Mouse (Mus musculus) forebrain, embryonic 10.5 days (tissue): Measurements from ENCODE around the gene Nup98. TPM values are rescaled to one million over a fixed set of nuclear protein-coding genes. Genes with fewer than 3 reads are reported as not detected.

Experiments used
- DNase-seq: peaks from one replicate; pipeline ENCODE4 v3.0.0-alpha.2; 2017; ENCODE audit warnings: low spot score; ENCODE audit errors: extremely low spot score
- H3K27ac ChIP-seq: fragments of 300-500 bp; sonication (generic); 2 replicates; pipeline ENCODE4 v1.5.1; 2016; ENCODE audit warnings: mild to moderate bottlenecking
- H3K27me3 ChIP-seq: fragments of 300-500 bp; sonication (generic); 2 replicates; pipeline ENCODE4 v1.6.1; 2016; ENCODE audit warnings: mild to moderate bottlenecking; ENCODE audit not compliant: poor library complexity, severe bottlenecking
- H3K36me3 ChIP-seq: fragments of 300-500 bp; sonication (generic); replicated peaks from 2 replicates; pipeline ENCODE4 v1.6.1; 2016; ENCODE audit warnings: mild to moderate bottlenecking, moderate library complexity
- H3K4me1 ChIP-seq: fragments of 300-500 bp; sonication (generic); 2 replicates; pipeline ENCODE4 v1.6.1; 2016
- H3K4me3 ChIP-seq: fragments of 300-500 bp; sonication (generic); 2 replicates; pipeline ENCODE4 v1.5.1; 2016; ENCODE audit warnings: mild to moderate bottlenecking, moderate library complexity
- H3K9me3 ChIP-seq: fragments of 300-500 bp; sonication (generic); 2 replicates; pipeline ENCODE4 v1.6.1; 2016; ENCODE audit warnings: mild to moderate bottlenecking, moderate library complexity
- WGBS: fragments of 180-500 bp; shearing (Covaris S2); methylation state at CpG from one replicate; pipeline ENCODE4 v1.1.7; 2016; 5-methylcytosine and 5-hydroxymethylcytosine counted together
- polyA plus RNA-seq: library from polyadenylated mRNA; unstranded; fragments of >200 nt; fragmentation: Nextera tagmentation; extraction: Ambion mirVana; gene quantifications from 2 replicates; pipeline ENCODE4 v1.2.1, GENCODE M21; 2016

The Nup98 gene
- polyA plus RNA-seq, 1 experiment from 2014 or later: 45.9 TPM

GRCm38 (mm10) chr7:102104126-102104525, 105.8 kb downstream of the Nup98 start:
- DNase-seq: no peak
- Histone ChIP-seq H3K4me1 (peaks cover 53% of the 10 kb centered on the region), H3K4me3 (no peak overlapping the region), H3K9me3 (no peaks in the 10 kb centered on the region), H3K36me3 (no peaks in the 10 kb centered on the region), H3K27ac (no peak overlapping the region), H3K27me3 (peaks cover 32% of the 10 kb centered on the region)
- 86% methylated on average over 5 of the region's 5 CpGs for WGBS

- Histone ChIP-seq H3K27ac (no peak overlapping the region), H3K9me3 (no peaks in the 10 kb centered on the region), H3K4me1 (peaks cover 56% of the 10 kb centered on the region), H3K4me3 (no peak overlapping the region), H3K36me3 (no peaks in the 10 kb centered on the region), H3K27me3 (peaks cover 37% of the 10 kb centered on the region)
- DNase-seq: no peak
- 95% methylated on average over 2 of the region's 2 CpGs for whole genome bisulfite sequencing
Measured at GRCm38 (mm10) chr7:102103555-102103954, 106.4 kb downstream of the Nup98 start.

DNA sequence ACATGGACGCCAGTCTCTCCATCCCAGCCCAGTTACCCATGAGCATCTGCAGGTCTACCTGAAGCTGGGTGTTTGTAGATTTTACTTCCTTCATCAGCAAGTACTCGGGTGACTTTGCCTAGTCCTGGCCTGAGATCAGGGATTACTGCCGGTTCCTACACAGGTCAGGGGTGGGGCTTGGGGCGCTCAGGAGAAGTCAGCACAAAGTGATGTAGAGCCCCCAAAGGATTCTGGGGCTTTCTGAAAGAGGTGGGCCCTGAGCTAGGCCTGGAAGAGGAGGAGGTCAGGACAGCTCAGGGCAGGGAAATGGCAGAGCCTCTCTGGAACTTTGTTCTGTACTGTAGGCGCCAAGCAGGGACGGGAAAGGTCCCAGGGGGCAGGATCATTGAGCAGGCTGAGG, 107.3 kb downstream of the Nup98 start:
- Histone ChIP-seq H3K36me3 (no peaks in the 10 kb centered on the region), H3K27ac (peak overlapping the region; percentile 60; the same call in 1 of the 2 replicates), H3K27me3 (peaks cover 38% of the 10 kb centered on the region), H3K4me3 (no peak overlapping the region), H3K9me3 (no peaks in the 10 kb centered on the region), H3K4me1 (peaks cover 56% of the 10 kb centered on the region)
- WGBS: 51% methylated on average over 6 of the region's 6 CpGs
- no peak for DNase-seq

- Histone ChIP-seq H3K27ac (no peak overlapping the region), H3K4me1 (peaks cover 54% of the 10 kb centered on the region), H3K9me3 (no peaks in the 10 kb centered on the region), H3K36me3 (no peaks in the 10 kb centered on the region), H3K4me3 (no peak overlapping the region), H3K27me3 (peaks cover 34% of the 10 kb centered on the region)
- DNase-seq: no peak
- 51% methylated on average over 8 of the region's 8 CpGs for WGBS
Measured at GRCm38 (mm10) chr7:102102241-102102640, 107.7 kb downstream of the Nup98 start.

- no peak for DNase-seq
- Histone ChIP-seq H3K27me3 (peaks cover 26% of the 10 kb centered on the region), H3K9me3 (no peaks in the 10 kb centered on the region), H3K36me3 (no peaks in the 10 kb centered on the region; the same call in 1 of the 2 replicates), H3K27ac (peak within 1 kb of the TSS; percentile 79), H3K4me1 (peaks cover 47% of the 10 kb centered on the region), H3K4me3 (peak within 1 kb of the TSS; percentile 50; the same call in 1 of the 2 replicates)
- WGBS: 41% methylated on average over 5 of the region's 5 CpGs
Measured at GRCm38 (mm10) chr7:102101487-102101886, 108.5 kb downstream of the Nup98 start, which contains the start of gene Art1. Gene Art1 (plus strand): TSS chr7:102101743.

GRCm38 (mm10) chr7:102100868-102101267, 109.1 kb downstream of the Nup98 start:
- 63% methylated on average over 5 of the region's 5 CpGs for whole genome bisulfite sequencing
- peaks cover 2% of the 10 kb centered on the region for H3K36me3 ChIP-seq
- no peaks in the 10 kb centered on the region for H3K9me3 ChIP-seq
- H3K27ac ChIP-seq: peak overlapping the region; percentile 79
- DNase-seq: no peak
- peak overlapping the region; percentile 50; the same call in 1 of the 2 replicates for H3K4me3 ChIP-seq
- H3K27me3 ChIP-seq: peaks cover 20% of the 10 kb centered on the region
- peaks cover 44% of the 10 kb centered on the region for H3K4me1 ChIP-seq

GRCm38 (mm10) chr7:102099760-102100661, 110.0 kb downstream of the Nup98 start:
- WGBS: 4% methylated on average over 30 of the region's 30 CpGs
- peak overlapping the region; percentile 50 for H3K4me3 ChIP-seq
- peaks cover 17% of the 10 kb centered on the region for H3K27me3 ChIP-seq
- H3K27ac ChIP-seq: peak overlapping the region; percentile 79
- DNase-seq: peak; percentile 66
- peaks cover 8% of the 10 kb centered on the region for H3K36me3 ChIP-seq
- H3K4me1 ChIP-seq: peaks cover 44% of the 10 kb centered on the region
- H3K9me3 ChIP-seq: no peaks in the 10 kb centered on the region

- H3K27me3 ChIP-seq: no peaks in the 10 kb centered on the region
- H3K9me3 ChIP-seq: no peaks in the 10 kb centered on the region; the same call in 1 of the 2 replicates
- no peak overlapping the region for H3K4me3 ChIP-seq
- H3K4me1 ChIP-seq: no peaks in the 10 kb centered on the region
- no peak for DNase-seq
- no peak overlapping the region for H3K27ac ChIP-seq
- peaks cover 85% of the 10 kb centered on the region for H3K36me3 ChIP-seq
- WGBS: 92% methylated on average over 4 of the region's 4 CpGs
Measured at GRCm38 (mm10) chr7:102087336-102087735, 122.6 kb downstream of the Nup98 start.

DNA sequence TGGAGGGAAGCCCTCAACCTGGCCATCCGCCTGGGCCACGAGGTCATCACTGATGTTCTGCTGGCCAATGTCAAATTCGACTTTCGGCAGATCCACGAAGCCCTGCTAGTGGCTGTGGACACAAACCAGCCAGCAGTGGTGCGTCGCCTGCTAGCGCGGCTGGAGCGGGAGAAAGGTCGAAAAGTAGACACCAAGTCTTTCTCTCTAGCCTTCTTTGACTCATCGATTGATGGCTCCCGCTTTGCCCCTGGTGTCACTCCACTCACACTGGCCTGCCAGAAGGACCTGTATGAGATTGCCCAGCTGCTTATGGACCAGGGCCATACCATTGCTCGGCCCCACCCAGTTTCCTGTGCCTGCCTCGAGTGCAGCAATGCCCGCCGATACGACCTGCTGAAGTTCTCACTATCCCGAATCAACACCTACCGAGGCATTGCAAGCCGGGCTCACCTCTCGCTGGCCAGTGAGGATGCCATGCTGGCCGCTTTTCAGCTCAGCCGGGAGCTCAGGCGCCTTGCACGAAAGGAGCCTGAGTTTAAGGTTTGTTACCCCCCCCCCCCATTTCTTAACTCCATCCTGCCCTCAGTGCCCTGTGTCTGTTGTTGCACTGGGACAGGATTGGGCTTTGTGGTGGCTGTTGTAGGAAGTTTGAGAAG, 125.8 kb downstream of the Nup98 start:
- no peak overlapping the region for H3K4me3 ChIP-seq
- WGBS: 95% methylated on average over 26 of the region's 26 CpGs
- no peaks in the 10 kb centered on the region for H3K27me3 ChIP-seq
- no peak for DNase-seq
- no peaks in the 10 kb centered on the region for H3K4me1 ChIP-seq
- no peak overlapping the region for H3K27ac ChIP-seq
- no peaks in the 10 kb centered on the region for H3K9me3 ChIP-seq
- peaks cover 99% of the 10 kb centered on the region for H3K36me3 ChIP-seq

DNA sequence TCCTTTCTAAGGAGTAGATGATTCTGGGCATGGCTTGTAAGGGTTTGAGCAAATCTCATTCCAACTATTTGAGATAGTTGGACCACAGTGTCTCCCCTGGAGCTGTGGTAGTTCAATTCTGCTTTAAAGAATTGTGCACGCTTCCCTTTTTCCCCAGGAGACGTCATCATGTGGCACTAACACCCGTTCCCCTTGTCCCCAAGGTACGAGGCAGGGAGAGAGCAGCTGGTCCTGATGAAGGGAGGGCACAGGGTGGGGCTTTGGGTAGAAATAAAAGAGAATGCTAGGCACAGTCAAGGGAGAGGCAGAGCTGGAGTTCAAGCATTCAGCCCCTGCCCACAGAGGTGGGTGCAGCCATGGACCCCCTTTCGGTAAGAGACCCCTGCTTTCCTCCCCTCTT, 127.2 kb downstream of the Nup98 start, which contains the start of gene Trpc2:
TSS of gene Trpc2 (plus strand) at position 301 of the 400 bp plus-strand sequence.
- no peak within 1 kb of the TSS for H3K4me3 ChIP-seq
- 83% methylated on average over 5 of the region's 5 CpGs for WGBS
- no peaks in the 10 kb centered on the region for H3K4me1 ChIP-seq
- no peaks in the 10 kb centered on the region for H3K9me3 ChIP-seq
- H3K27me3 ChIP-seq: no peaks in the 10 kb centered on the region
- H3K36me3 ChIP-seq: peaks cover 99% of the 10 kb centered on the region
- H3K27ac ChIP-seq: no peak within 1 kb of the TSS
- no peak for DNase-seq

DNA sequence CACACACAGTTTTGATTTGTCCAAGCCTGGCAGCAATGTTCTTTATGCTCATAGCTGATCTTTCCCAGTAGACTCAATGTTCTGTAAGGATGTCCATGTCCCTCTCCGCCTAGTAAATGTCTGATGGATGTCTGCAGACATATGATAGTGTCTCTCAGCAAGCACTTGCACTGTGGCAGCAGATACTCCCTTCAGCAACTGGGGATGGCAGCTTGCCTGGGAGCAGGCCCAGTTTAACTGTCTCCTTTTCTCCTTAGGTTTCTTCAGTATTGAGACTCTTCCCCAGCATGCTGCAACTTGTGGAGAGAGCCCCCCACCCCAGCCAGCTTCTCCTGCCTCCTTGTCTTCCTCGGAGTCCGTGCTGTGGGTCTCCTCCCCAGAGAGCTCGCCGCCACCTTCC, 128.2 kb downstream of the Nup98 start:
- DNase-seq: no peak
- H3K9me3 ChIP-seq: no peaks in the 10 kb centered on the region
- H3K27ac ChIP-seq: no peak overlapping the region
- no peaks in the 10 kb centered on the region for H3K27me3 ChIP-seq
- peaks cover 99% of the 10 kb centered on the region for H3K36me3 ChIP-seq
- WGBS: over 99% methylated on average over 5 of the region's 5 CpGs
- no peaks in the 10 kb centered on the region for H3K4me1 ChIP-seq
- H3K4me3 ChIP-seq: no peak overlapping the region

DNA sequence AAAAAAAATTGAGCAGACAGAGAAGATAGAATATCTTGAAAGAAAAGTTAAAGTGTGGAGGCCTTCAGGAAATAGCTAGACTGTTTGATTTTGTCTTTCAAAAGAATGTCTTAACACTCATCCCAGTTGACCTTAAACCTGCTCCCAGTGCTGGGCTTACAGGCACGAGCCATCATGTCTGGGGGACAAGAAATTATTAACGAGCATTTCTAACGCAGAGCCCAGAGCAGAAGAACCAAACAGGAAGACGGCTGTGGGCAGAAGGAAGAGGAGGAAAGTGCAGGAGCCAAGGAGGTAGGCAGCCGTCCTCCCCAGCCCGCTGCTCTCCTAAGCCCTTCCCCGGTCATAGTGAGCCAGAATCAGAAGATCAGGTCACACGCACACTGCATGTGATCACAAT, 129.7 kb downstream of the Nup98 start:
- Histone ChIP-seq H3K36me3 (peaks cover 98% of the 10 kb centered on the region), H3K4me1 (no peaks in the 10 kb centered on the region), H3K27me3 (no peaks in the 10 kb centered on the region), H3K27ac (no peak overlapping the region), H3K9me3 (no peaks in the 10 kb centered on the region), H3K4me3 (no peak overlapping the region)
- WGBS: 91% methylated on average over 8 of the region's 8 CpGs
- DNase-seq: no peak

- 83% methylated on average over 7 of the region's 7 CpGs for WGBS
- H3K27ac ChIP-seq: no peak overlapping the region
- H3K4me1 ChIP-seq: no peaks in the 10 kb centered on the region
- no peak overlapping the region for H3K4me3 ChIP-seq
- no peak for DNase-seq
- H3K36me3 ChIP-seq: peaks cover 98% of the 10 kb centered on the region
- H3K9me3 ChIP-seq: no peaks in the 10 kb centered on the region
- no peaks in the 10 kb centered on the region for H3K27me3 ChIP-seq
Measured at GRCm38 (mm10) chr7:102078517-102078916, 131.5 kb downstream of the Nup98 start.
